Mouse (Mus musculus) embryonic fibroblast, embryonic 13.5 days (primary cell): Measurements from ENCODE around the gene Arl3. TPM values are rescaled to one million over a fixed set of nuclear protein-coding genes. Genes with fewer than 3 reads are reported as not detected.
A peak's percentile ranks its signal among the peaks of the same experiment; 100 is the strongest.

Experiments used
- H3K27ac ChIP-seq: 2 replicates; pipeline ENCODE4 v1.5.1; 2012; ENCODE audit warnings: low read length, control low read depth, inconsistent platforms; ENCODE audit not compliant: insufficient read depth
- H3K4me1 ChIP-seq: 2 replicates; pipeline ENCODE4 v1.6.1; 2011; ENCODE audit warnings: low read length; ENCODE audit not compliant: control insufficient read depth, insufficient read depth
- H3K4me3 ChIP-seq: 2 replicates; pipeline ENCODE4 v1.5.1; 2011; ENCODE audit warnings: mild to moderate bottlenecking, control low read depth, low read length; ENCODE audit not compliant: insufficient read depth
- CTCF ChIP-seq: IDR thresholded peaks from 2 replicates; pipeline ENCODE4 v1.5.1; 2011; ENCODE audit warnings: mild to moderate bottlenecking, control low read depth, low read length, moderate library complexity, borderline replicate concordance; ENCODE audit not compliant: insufficient read depth
- POLR2A ChIP-seq: IDR thresholded peaks from 2 replicates; pipeline ENCODE4 v1.6.1; 2011; ENCODE audit warnings: low read depth, mild to moderate bottlenecking, control low read depth, low read length, moderate library complexity
- polyA plus RNA-seq: library from polyadenylated mRNA; stranded (reverse); fragments of >200 nt; gene quantifications from 2 replicates; pipeline ENCODE4 v1.2.4, GENCODE M21; 2011; ENCODE audit warnings: low read depth; ENCODE audit not compliant: missing spikeins, insufficient read length

Arl3 gene
- polyA plus RNA-seq, 1 experiment: 83.5 TPM

GRCm38 (mm10) chr19:46510401-46510800 lies 62.6 kb downstream of the Arl3 start:
- peaks cover 20% of the 10 kb centered on the region for H3K4me1 ChIP-seq

DNA sequence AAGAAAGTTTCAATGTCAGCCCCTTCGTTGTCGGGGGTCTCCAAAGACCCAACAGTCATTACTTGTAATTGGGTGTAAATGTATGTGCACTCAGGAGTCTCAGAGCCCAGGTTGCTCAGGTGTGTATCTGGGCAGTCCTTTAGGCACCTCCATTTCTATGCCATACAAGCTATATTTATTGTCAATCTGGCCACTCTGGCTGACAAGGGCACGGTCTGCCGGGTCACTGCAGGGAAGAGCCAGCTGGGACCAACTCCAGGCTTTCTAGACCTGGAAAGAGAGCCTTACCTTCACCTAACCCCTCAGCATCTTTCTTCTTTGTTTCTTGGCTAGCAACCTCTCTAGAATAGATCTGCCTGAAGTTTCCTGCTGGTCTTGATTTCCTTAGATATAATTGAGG lies 63.3 kb downstream of the Arl3 start:
- Histone ChIP-seq H3K27ac (no peak overlapping the region), H3K4me1 (peaks cover 22% of the 10 kb centered on the region), H3K4me3 (no peak overlapping the region)
- TF ChIP-seq POLR2A: no peak
- no peak for TF ChIP-seq CTCF

More at GRCm38 (mm10) chr19:46510401-46510800, 62.6 kb downstream of the Arl3 start:
- Histone ChIP-seq H3K27ac (no peak overlapping the region), H3K4me3 (no peak overlapping the region)
- TF ChIP-seq CTCF: no peak
- no peak for TF ChIP-seq POLR2A

GRCm38 (mm10) chr19:46509202-46509601 lies 63.8 kb downstream of the Arl3 start:
- no peak overlapping the region; the same call in 1 of the 2 replicates for H3K27ac ChIP-seq
- TF ChIP-seq POLR2A (no peak), CTCF (no peak)
- H3K4me3 ChIP-seq: no peak overlapping the region
- peaks cover 22% of the 10 kb centered on the region for H3K4me1 ChIP-seq

DNA sequence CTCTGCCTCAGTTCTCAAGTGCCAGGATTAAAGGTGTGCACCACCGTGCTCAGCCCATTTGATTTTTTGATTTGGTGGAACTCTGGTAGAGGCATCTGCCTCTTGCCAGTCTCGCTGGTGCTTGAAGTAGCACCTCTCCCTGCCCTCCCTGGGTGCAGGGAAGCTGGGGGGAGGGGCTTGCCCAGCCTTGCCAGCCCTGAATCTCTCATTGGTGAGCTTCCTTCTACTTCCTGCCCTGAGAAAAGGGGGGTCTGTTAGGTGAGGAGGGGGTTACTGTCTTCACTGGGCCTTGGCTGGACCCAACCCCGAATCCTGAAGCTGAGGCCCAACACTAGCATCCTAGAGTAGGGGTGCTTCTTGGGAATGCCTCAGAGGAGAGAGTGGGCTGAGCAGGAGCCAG lies 64.3 kb downstream of the Arl3 start:
- peaks cover 22% of the 10 kb centered on the region for H3K4me1 ChIP-seq
- H3K27ac ChIP-seq: no peak overlapping the region; the same call in 1 of the 2 replicates

DNA sequence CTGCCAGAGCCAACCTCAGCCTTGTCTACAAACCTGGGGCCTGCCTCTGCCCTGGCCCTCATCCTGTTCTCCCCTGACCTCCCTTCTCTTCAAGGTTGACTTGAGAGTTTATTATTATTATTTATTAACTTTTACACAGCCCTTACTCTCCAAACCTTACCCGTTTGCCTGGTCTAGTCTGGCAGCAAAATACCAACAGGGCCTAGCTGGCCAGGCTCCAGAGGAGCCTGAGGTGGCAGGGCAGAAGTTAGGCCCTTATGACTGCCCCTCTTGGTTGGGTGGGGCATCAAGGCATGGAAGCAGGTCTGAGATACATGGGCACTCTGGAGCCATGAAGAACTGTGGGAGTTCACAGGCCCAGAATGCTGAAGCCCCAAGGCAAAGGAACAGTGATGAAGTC lies 65.2 kb downstream of the Arl3 start:
- H3K4me1 ChIP-seq: peaks cover 22% of the 10 kb centered on the region

More for the DNA sequence above, 64.3 kb downstream of the Arl3 start:
- no peak overlapping the region for H3K4me3 ChIP-seq
- no peak for TF ChIP-seq POLR2A
- TF ChIP-seq CTCF: no peak

GRCm38 (mm10) chr19:46507181-46507581 lies 65.8 kb downstream of the Arl3 start:
- Histone ChIP-seq H3K27ac (no peak overlapping the region), H3K4me3 (no peak overlapping the region), H3K4me1 (peaks cover 22% of the 10 kb centered on the region)
- no peak for TF ChIP-seq POLR2A
- no peak for TF ChIP-seq CTCF

More for the DNA sequence above, 65.2 kb downstream of the Arl3 start:
- no peak overlapping the region for H3K27ac ChIP-seq
- H3K4me3 ChIP-seq: no peak overlapping the region
- no peak for TF ChIP-seq CTCF
- TF ChIP-seq POLR2A: no peak

- Histone ChIP-seq H3K27ac (no peak overlapping the region), H3K4me1 (peaks cover 22% of the 10 kb centered on the region), H3K4me3 (no peak overlapping the region)
- TF ChIP-seq CTCF (no peak), POLR2A (no peak)
Observed at GRCm38 (mm10) chr19:46506372-46506717, 66.7 kb downstream of the Arl3 start.

DNA sequence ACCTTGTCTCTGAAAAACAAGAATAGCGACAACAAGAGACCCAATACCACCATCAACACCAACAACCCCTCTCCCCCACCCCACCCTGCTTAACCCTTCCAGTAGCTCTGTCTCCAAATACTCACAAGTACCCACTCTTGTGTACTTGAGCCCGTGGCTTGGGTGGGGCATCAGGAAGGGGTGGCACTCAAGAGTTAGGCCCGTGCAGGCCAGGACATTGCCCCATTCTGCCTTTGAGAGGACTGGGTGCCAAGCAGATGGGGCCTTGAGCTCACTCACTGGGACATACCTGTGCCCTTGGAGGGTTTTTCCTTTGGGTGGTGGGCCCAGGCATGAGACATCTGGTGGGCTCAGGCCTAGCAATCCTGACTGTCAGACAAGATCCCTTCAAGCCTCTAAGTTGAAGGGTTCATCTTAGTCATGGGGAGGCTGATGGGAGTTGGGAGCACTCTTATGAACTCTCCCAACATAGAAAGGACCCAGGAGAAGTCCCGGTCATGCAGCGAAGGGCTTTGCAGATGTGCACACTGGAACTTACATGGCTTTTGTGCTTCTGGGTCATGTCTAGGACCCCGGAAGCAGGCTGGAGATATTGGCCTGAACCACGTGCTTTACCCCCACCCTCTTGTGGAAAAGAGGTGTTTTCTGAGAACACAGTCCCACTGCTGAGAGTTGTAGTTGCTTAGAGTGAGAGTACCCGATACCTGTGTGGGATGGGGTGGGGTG lies 67.2 kb downstream of the Arl3 start:
- peak overlapping the region; percentile 76; the same call in 1 of the 2 replicates for H3K4me3 ChIP-seq
- peaks cover 22% of the 10 kb centered on the region for H3K4me1 ChIP-seq
- TF ChIP-seq POLR2A: no peak
- TF ChIP-seq CTCF: no peak
- H3K27ac ChIP-seq: 0 out of 2 replicates have a peak overlapping the region, but pooled peaks have one; percentile 94

DNA sequence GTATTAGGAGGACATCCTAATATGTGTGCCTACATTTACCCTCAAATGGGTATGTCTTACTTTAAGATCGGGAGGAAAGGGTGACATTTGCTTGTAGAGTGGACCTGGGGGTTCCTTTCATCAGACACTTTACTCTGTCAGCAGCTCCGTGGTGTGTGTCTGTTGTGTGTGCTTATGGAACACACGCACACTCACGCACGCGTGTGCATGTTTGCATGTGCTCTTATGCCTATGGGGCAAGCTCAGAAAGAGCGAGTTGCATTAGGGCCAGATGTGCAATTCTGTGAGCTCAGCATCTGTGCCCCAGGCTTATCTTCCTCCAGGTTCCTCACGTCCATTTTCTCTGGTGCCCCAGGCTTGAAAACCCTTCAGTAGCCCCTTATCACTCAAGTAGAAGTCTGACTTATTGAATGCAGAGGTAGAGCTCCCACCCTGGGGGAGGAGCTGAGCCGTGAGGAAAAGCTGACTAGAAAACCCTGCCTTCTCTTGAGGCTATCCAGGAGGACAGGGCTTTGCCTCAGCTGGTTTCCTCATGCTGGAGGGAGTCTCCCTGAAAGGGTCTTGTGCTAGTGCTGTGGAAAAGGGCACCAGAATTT lies 68.1 kb downstream of the Arl3 start:
- TF ChIP-seq CTCF (no peak), POLR2A (no peak)
- H3K4me1 ChIP-seq: peaks cover 22% of the 10 kb centered on the region
- peak overlapping the region; percentile 76 for H3K4me3 ChIP-seq
- peak overlapping the region; percentile 94 for H3K27ac ChIP-seq

DNA sequence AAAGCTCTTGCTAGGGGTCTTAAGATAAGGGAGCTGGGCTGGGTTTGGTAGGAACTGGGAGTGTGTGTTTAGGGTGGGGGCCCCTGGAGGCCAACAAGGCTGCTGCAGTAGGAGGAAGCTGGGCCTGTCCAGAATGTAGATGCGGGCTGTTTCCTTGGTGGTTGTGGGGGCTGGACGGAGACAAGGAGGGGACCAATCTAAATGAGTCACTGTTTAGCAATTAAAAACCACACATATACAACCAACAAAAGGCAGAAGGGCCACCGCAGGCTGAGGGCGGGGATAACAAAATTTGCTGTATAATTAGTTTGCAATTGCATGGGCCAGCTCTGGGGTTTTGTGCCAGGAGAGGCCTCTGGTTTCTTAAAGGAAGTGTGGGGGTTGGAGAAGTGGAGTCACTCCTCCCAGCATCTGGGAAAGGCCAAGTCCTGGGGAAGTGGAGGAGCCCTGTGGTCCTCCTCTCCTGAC lies 68.9 kb downstream of the Arl3 start:
- H3K4me1 ChIP-seq: peaks cover 19% of the 10 kb centered on the region
- peak overlapping the region; percentile 94 for H3K27ac ChIP-seq
- peak overlapping the region; percentile 76 for H3K4me3 ChIP-seq
- TF ChIP-seq POLR2A (no peak), CTCF (no peak)

DNA sequence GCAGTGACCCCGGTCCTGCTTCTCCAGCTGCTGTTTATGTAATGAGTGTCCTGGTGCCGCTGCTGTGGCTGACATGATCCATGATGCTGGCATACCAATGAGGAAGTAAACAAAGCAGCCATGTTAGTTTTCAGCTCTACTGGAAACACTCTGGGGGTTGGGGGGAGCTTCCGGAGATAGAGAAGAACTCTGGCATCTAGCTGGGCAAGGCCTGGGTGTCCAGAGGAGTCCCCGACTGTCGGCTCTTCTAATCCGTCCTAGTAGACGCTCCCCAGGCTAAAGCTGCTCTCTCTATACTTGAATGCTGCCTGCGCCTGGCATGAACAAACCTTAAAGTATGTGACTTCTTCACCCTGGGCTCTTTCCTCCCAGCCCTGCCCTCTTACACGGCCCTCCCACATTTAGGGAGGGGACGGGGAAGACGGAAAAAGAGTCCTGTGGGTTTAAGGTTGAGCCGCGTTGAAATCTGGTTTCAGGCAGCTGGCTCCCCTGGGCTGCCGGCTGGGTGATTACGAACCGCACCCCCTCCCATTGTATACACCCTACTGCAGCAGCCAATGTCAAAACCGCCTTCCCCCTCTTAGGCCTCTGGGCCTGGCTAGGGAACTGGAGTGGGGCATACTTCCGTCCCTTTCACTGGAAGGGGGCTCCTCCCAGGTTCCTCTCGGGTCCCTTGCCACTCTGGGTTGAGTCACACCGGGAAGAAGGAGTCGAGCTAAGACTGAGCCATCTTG lies 69.5 kb downstream of the Arl3 start:
- peak overlapping the region; percentile 94 for H3K27ac ChIP-seq
- TF ChIP-seq CTCF: no peak
- no peak; the same call in none of the 2 replicates for TF ChIP-seq POLR2A
- H3K4me1 ChIP-seq: peaks cover 16% of the 10 kb centered on the region; the same call in 1 of the 2 replicates
- H3K4me3 ChIP-seq: peak overlapping the region; percentile 76
